Mouse (Mus musculus) lung, postnatal 14 days (tissue): ENCODE data around the gene Ets2.
"Not testable (repeated sequence)": the region's sequence is repeated elsewhere in the genome, so short reads cannot be mapped to it uniquely, and the experiment has no call there.

Experiments used
- DNase-seq: peaks from one replicate; pipeline ENCODE4 v3.0.0; 2021

Ets2 gene

GRCm38 (mm10) chr16:95700224-95700623 lies 1.7 kb upstream of the Ets2 start:
- no peak for DNase-seq

- DNase-seq = peak; percentile 50
Measured at GRCm38 (mm10) chr16:95702562-95703545, 979 bp downstream of the Ets2 start.

- DNase-seq = peak; percentile 32
Measured at GRCm38 (mm10) chr16:95703958-95704357, 2.1 kb downstream of the Ets2 start.

GRCm38 (mm10) chr16:95704662-95705330 lies 2.9 kb downstream of the Ets2 start:
- no peak for DNase-seq

- DNase-seq = no peak
Measured at GRCm38 (mm10) chr16:95705771-95706170, 3.9 kb downstream of the Ets2 start.

GRCm38 (mm10) chr16:95708211-95709004 lies 6.5 kb downstream of the Ets2 start:
- peak; percentile 47 for DNase-seq

GRCm38 (mm10) chr16:95709175-95709574 lies 7.3 kb downstream of the Ets2 start:
- DNase-seq = no peak

- no peak for DNase-seq
Measured at GRCm38 (mm10) chr16:95710129-95710528, 8.3 kb downstream of the Ets2 start.

- DNase-seq = no peak
Measured at GRCm38 (mm10) chr16:95712121-95712520, 10.2 kb downstream of the Ets2 start.

GRCm38 (mm10) chr16:95713077-95713476 lies 11.2 kb downstream of the Ets2 start:
- DNase-seq = not testable (repeated sequence)

GRCm38 (mm10) chr16:95715026-95715425 lies 13.2 kb downstream of the Ets2 start:
- peak; percentile 48 for DNase-seq

GRCm38 (mm10) chr16:95716061-95716706 lies 14.3 kb downstream of the Ets2 start:
- no peak for DNase-seq

GRCm38 (mm10) chr16:95717631-95718030 lies 15.8 kb downstream of the Ets2 start:
- DNase-seq = no peak

- DNase-seq = no peak
Measured at GRCm38 (mm10) chr16:95718119-95718518, 16.2 kb downstream of the Ets2 start.

- DNase-seq = no peak
Measured at GRCm38 (mm10) chr16:95720532-95720931, 18.7 kb downstream of the Ets2 start.

- no peak for DNase-seq
Measured at GRCm38 (mm10) chr16:95724251-95724650, 22.4 kb downstream of the Ets2 start.

- no peak for DNase-seq
Measured at GRCm38 (mm10) chr16:95724776-95725175, 22.9 kb downstream of the Ets2 start.

- no peak for DNase-seq
Measured at GRCm38 (mm10) chr16:95726802-95727201, 24.9 kb downstream of the Ets2 start.

GRCm38 (mm10) chr16:95728453-95729435 lies 26.9 kb downstream of the Ets2 start:
- DNase-seq = peak; percentile 72

GRCm38 (mm10) chr16:95729775-95730174 lies 27.9 kb downstream of the Ets2 start:
- DNase-seq = no peak

GRCm38 (mm10) chr16:95734785-95735184 lies 32.9 kb downstream of the Ets2 start:
- DNase-seq = no peak
